Mouse (Mus musculus): ENCODE results near the gene Acr.

The Acr gene

GRCm38 (mm10) chr15:89547824-89548601, 20.1 kb upstream of the Acr start:
- DNase-seq (ENCODE audit: low read depth) = no peak

- DNase-seq (ENCODE audit: low read depth) = no peak
These were observed 19.3 kb upstream of the Acr start for GRCm38 (mm10) chr15:89548837-89549236.

- DNase-seq (ENCODE audit: low read depth) = no peak
These were observed 17.6 kb upstream of the Acr start for GRCm38 (mm10) chr15:89550506-89550905.

GRCm38 (mm10) chr15:89551733-89552132, 16.4 kb upstream of the Acr start:
- no peak for DNase-seq (ENCODE audit: low read depth)

GRCm38 (mm10) chr15:89555591-89555990, 12.5 kb upstream of the Acr start:
- DNase-seq (ENCODE audit: low read depth) = no peak

GRCm38 (mm10) chr15:89556401-89557178, 11.5 kb upstream of the Acr start:
- DNase-seq (ENCODE audit: low read depth) = no peak

GRCm38 (mm10) chr15:89557179-89557995, 10.7 kb upstream of the Acr start:
- DNase-seq (ENCODE audit: low read depth) = no peak

GRCm38 (mm10) chr15:89557996-89558390, 10.1 kb upstream of the Acr start:
- no peak for DNase-seq (ENCODE audit: low read depth)

- DNase-seq (ENCODE audit: low read depth) = no peak
These were observed 8.9 kb upstream of the Acr start for GRCm38 (mm10) chr15:89559202-89559731.

- DNase-seq (ENCODE audit: low read depth) = no peak
These were observed 4.0 kb downstream of the Acr start for GRCm38 (mm10) chr15:89572147-89572546.

- no peak for DNase-seq (ENCODE audit: low read depth)
These were observed 14.4 kb downstream of the Acr start for GRCm38 (mm10) chr15:89582494-89582893.

- DNase-seq (ENCODE audit: low read depth) = no peak
These were observed 17.0 kb downstream of the Acr start for GRCm38 (mm10) chr15:89585101-89585500.

GRCm38 (mm10) chr15:89585631-89586030, 17.5 kb downstream of the Acr start:
- no peak for DNase-seq (ENCODE audit: low read depth)

- DNase-seq (ENCODE audit: low read depth) = no peak
These were observed 21.0 kb downstream of the Acr start for GRCm38 (mm10) chr15:89589146-89589545.

GRCm38 (mm10) chr15:89591317-89591716, 23.2 kb downstream of the Acr start:
- no peak for DNase-seq (ENCODE audit: low read depth)

- DNase-seq (ENCODE audit: low read depth) = peak; percentile 55
These were observed 23.8 kb downstream of the Acr start, which contains the start of gene Rabl2 for GRCm38 (mm10) chr15:89591723-89592455. TSS of gene Rabl2 (minus strand) at chr15:89591923.

- no peak for DNase-seq (ENCODE audit: low read depth)
These were observed 24.4 kb downstream of the Acr start for GRCm38 (mm10) chr15:89592548-89592947.

- DNase-seq (ENCODE audit: low read depth) = no peak
These were observed 37.9 kb downstream of the Acr start for GRCm38 (mm10) chr15:89605822-89606570.

GRCm38 (mm10) chr15:89607480-89607879, 39.4 kb downstream of the Acr start:
- no peak for DNase-seq (ENCODE audit: low read depth)

- DNase-seq (ENCODE audit: low read depth) = peak; percentile 7
These were observed 39.8 kb downstream of the Acr start for GRCm38 (mm10) chr15:89607888-89608287.
